Mouse (Mus musculus) kidney, adult 8-10 months (tissue): ENCODE data around the gene Lair1.

Source experiments
- DNase-seq, 2 experiments: peaks; one replicate each; pipeline ENCODE4 v3.0.0; 2022

Gene Lair1

DNA sequence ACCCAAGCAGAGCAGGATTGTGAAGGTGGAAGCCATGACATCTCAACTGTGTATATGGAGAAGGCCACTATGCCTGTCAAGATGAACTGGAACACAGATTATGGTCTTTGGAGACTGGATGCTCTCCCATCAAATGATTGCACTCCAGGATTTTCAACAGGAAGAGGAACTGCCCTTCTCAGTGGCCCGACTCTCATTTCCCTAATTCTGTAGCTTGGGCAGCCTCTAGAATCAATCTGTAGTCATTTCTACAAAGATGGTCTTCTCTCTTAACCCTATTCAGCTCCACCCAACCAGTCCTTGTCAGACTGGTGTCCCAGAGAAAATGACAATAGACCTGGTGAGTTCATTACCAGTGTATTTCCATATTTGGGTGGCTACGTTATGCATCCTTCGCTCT, 105.6 kb downstream of the Lair1 start:
- no peak for DNase-seq
